Mouse (Mus musculus): Measurements from ENCODE around the gene Zdhhc6. TPM values are rescaled to one million over a fixed set of nuclear protein-coding genes. Genes with fewer than 3 reads are reported as not detected.

Zdhhc6 gene
- polyA plus RNA-seq, 1 experiment, result 15.4 TPM

GRCm38 (mm10) chr19:55232136-55232535 lies 83.7 kb downstream of the Zdhhc6 start:
- 17% methylated on average over 8 of the region's 8 CpGs for WGBS
- DNase-seq (ENCODE audit: low read depth, low spot score), result peak; percentile 56

GRCm38 (mm10) chr19:55231081-55231480 lies 84.8 kb downstream of the Zdhhc6 start:
- 75% methylated on average over 10 of the region's 10 CpGs for WGBS
- DNase-seq (ENCODE audit: low read depth, low spot score), result no peak

GRCm38 (mm10) chr19:55227135-55227534 lies 88.7 kb downstream of the Zdhhc6 start:
- no peak for DNase-seq (ENCODE audit: low read depth, low spot score)
- WGBS, result 69% methylated on average over 7 of the region's 7 CpGs

- DNase-seq (ENCODE audit: low read depth, low spot score), result no peak
- WGBS, result 71% methylated on average over 5 of the region's 5 CpGs
Measured at GRCm38 (mm10) chr19:55226621-55227020, 89.2 kb downstream of the Zdhhc6 start.

- WGBS, result 89% methylated on average over 9 of the region's 9 CpGs
- DNase-seq (ENCODE audit: low read depth, low spot score), result no peak
Measured at GRCm38 (mm10) chr19:55222268-55222667, 93.6 kb downstream of the Zdhhc6 start.

Other genes with a start within 250 kb of the Zdhhc6 start
- gene Gpam, start 188.8 kb downstream of the Zdhhc6 start, polyA plus RNA-seq (2012; rRNA removed), result 7.5 and 11.3 TPM in 2 replicates
- gene Tectb, start 135.3 kb downstream of the Zdhhc6 start, polyA plus RNA-seq (2012; rRNA removed), result not detected in 2 replicates
- gene Gucy2g, start 74.8 kb downstream of the Zdhhc6 start, polyA plus RNA-seq (2012; rRNA removed), result 0.03 and 0.04 TPM in 2 replicates
- 170 and 615 TPM in 2 replicates for gene Acsl5, start 64.1 kb downstream of the Zdhhc6 start, polyA plus RNA-seq (2012; rRNA removed)
- gene Vti1a, start 263 bp upstream of the Zdhhc6 start, polyA plus RNA-seq (2012; rRNA removed), result 7.8 and 10.9 TPM in 2 replicates